Mouse (Mus musculus): ENCODE measurements at regions not wholly inside any gene's neighbourhood (a gene's known extent, or its start where the extent isn't known, plus 50 kb on each side); places are given as distances from the start of the nearest gene placed in this dataset.

GRCm38 (mm10) chr2:170258367-170258766 lies 110.5 kb upstream of the Zfp217 start:
- DNase-seq: peak; percentile 63

DNA sequence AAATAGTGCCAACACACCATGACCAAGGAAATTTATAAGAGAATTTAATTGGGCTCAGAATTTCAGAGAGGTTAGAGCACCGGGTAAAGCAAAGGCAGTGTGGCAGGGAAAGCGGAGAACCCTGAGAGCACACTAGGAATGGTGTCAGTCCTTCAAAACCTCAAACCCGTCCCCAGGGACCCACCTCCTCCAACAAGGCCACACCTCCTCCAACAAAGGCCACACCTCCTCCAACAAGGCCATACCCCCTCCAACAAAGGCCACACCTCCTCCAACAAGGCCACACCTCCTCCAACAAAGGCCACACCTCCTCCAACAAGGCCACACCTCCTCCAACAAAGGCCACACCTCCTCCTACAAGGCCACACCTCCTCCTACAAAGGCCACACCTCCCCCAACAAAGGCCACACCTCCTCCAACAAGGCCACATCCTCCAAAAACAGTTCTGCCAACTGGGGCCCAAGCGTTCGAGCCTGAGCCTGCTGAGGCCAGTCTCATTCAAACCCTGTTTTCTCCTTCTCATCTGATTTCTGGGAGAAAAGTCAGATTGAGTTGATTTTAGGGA lies 109.8 kb upstream of the Zfp217 start:
- DNase-seq: peak; percentile 27

- DNase-seq: no peak
Observed at GRCm38 (mm10) chr2:170255997-170256396, 108.1 kb upstream of the Zfp217 start.

- no peak for DNase-seq
Observed at GRCm38 (mm10) chr2:170255533-170255932, 107.6 kb upstream of the Zfp217 start.

DNA sequence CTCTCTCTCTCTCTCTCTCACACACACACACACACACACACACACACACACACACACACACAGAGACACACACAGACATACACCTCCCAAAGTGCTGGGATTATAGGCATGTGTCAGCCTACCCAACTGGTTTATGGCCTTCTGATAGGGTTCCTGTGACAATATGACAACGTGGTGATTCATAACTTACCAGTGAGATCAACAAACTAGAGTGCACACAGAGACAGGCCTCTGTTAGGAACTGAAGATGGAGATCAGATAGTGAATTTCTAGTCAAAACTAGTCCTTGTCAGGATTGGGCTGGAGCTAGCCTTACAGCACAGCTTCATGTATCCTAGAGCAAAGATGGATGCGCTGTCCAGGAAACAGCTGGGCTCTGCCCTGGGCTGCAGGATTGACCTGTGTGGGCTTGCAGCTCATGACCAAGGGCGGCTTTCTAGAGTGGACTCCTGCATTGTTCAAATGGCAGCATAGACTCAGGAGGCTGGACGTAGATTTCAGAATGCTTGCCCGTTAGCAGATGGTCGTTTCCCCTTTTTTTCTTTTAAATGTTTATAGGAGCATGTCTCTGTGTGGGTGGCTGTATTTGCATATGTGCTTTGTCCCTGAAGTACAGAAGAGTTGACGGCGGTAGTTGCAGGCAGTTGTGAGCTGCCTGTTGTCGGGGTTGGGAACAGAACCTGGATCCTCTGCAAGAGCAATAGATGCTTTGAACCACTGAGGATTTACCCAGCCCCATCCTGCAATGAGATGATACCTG lies 106.0 kb upstream of the Zfp217 start:
- peak; percentile 22 for DNase-seq

DNA sequence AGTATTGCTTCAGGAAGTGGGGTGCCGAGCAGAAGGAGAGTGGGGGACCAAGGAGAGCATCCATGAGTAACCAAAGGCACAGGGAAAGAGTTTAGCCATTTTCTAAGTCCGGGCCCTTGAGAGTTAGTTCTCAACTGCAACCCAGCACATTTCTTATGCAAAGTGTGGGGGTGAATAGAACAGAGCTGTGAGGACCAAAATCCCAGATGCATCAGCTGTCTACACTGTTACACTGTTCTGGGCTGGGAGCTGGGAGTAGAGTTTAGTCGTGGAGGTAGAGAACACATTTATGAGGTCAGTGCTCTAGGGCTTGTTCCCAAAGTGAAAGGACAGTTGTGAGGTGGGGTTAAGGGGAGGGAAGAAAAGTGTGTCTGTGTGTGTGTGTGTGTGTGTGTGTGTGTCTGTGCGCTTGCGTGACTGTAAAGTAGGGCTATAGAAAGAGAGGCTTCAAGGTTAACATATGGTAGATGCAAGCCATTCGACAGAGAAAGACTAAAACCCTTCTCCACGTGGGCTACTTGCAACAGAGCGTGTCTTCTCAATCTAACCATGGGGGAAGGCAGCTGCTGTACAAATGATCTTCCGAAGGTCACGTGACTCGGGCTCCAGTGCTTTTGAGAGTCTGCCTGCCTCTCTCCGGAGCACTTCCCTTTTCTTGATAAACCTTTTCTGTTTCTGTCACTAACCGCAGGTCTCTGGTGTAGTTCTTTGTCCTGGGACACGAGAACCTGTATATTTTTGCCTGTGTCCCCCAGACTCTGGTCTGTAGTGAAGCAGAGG lies 104.5 kb upstream of the Zfp217 start:
- DNase-seq: peak; percentile 47

GRCm38 (mm10) chr2:170250680-170251079 lies 102.8 kb upstream of the Zfp217 start:
- no peak for DNase-seq

DNA sequence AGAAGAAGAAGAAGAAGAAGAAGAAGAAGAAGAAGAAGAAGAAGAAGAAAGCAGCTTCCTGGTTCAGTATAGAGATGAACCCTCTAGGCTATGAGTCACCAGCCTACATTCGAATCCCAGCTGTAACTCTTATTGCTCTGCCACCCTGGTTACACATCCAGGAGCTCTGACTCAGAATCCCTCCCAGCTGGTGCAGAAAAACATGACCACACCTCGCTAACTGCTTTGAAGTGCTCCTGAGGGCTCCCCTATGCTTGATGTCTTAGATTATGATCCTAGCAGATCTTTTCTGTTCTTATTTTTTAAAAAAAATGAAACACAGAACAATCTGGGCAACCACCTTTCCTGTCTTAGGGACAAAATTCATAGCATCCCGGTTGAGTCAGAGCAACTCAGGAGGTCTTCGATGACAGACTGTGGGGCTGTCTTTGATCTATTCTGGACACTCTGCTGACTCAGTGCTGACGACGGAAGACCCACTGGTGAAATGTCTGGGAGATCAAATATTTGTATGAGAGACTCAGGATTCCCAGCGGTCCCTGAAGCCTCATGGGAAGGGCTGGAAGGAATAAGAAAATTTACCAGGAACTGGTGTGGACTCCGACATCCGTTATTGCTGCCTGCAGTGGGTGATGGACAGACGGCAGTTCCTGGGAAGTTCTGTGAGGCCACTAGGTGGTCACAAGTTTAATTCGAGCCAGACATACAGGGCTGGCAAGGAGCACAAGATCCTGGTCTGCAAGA lies 100.0 kb upstream of the Zfp217 start:
- DNase-seq: peak; percentile 58

- no peak for DNase-seq
Observed at GRCm38 (mm10) chr2:170245637-170246341, 97.9 kb upstream of the Zfp217 start.

GRCm38 (mm10) chr2:170244108-170244507 lies 96.2 kb upstream of the Zfp217 start:
- DNase-seq: no peak

DNA sequence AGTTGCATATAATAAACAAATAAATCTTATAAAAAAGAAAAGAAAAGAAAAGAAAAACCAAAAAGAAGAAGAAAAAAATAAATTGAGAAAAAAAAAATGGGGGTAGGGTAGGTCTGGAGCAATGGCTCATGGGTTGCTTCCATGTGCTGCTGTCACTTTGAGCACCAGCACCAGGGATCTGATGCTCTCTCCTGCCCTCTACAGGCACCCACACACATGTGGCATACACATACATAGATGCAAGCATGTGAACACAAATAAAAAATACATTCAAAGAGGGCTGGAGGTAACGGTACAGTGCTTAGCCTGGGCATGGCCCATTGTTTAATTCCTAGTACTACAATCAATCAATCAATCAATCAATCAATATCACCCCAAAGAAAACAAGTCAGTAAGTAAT lies 90.1 kb upstream of the Zfp217 start:
- DNase-seq: peak; percentile 36

DNA sequence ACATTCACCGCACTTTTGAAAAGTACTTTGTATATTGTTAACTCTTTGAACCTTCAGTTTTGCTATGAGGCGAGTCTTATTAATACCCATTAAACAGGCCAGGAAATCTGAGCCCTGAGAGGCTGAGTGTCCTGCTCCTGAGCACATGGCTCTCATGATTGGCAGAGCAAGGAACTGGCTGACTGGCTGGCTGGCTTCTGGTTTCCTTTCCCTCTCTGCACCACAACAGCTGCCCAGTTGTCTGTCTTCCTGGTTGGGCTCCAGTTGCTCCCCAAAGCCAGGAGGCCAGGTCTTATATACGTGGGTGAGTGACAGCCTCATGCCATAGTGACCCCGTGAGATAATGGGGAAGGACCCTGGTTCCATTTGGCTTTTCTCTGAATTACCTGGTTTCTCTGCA lies 85.5 kb upstream of the Zfp217 start:
- DNase-seq: no peak

DNA sequence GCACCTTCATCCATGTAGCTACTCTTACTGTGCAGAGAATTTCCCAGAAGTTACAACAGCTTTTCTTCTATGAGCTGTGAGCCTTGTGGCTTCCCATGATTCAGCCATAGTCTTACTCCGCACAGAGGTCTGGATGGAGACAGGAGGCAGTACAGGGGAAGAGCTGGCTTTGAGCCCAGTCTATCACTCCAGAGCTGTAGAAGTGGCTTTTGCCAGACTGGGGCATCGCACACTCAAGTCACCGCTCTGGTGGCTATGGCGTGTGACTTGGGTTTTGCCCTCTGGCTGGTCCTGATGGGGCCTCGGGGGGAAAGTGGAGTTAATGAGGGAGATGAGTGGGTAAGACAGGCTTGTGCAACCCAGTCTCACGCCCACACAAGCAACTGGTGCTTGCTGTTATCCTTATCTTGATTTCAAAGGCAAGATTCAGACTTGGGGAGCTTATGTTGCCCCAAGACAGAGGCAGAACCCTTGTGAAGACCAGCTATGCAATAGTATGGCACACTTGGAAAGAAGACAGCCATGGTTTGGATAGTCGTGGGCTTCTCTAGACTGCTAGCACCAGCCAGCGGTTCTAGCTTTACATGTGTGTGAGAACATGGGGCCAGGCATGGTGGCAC lies 81.7 kb upstream of the Zfp217 start:
- peak; percentile 37 for DNase-seq

GRCm38 (mm10) chr2:170228318-170228994 lies 80.6 kb upstream of the Zfp217 start:
- peak; percentile 49 for DNase-seq

- no peak for DNase-seq
Observed at GRCm38 (mm10) chr2:170223872-170224271, 76.0 kb upstream of the Zfp217 start.

DNA sequence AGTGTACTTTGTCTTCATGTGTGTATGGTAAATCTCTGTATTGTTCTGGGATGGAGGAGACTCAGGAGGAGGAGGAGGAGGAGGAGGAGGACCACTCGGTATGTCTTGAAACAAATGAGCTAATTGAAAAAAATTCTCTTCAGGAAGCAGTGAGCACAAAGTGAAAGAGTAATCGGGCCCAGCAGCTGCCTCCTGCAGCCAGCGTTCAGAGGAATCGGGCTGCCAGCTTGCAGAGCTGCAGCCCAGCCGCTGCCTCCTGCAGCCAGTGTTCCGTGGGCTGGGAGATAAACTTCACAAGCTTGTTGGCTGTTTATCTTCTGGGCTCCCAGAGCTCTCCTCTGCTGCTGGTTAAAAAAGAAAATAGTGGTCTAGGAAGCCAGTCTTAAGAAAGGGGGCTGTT lies 74.9 kb upstream of the Zfp217 start:
- peak; percentile 30 for DNase-seq

DNA sequence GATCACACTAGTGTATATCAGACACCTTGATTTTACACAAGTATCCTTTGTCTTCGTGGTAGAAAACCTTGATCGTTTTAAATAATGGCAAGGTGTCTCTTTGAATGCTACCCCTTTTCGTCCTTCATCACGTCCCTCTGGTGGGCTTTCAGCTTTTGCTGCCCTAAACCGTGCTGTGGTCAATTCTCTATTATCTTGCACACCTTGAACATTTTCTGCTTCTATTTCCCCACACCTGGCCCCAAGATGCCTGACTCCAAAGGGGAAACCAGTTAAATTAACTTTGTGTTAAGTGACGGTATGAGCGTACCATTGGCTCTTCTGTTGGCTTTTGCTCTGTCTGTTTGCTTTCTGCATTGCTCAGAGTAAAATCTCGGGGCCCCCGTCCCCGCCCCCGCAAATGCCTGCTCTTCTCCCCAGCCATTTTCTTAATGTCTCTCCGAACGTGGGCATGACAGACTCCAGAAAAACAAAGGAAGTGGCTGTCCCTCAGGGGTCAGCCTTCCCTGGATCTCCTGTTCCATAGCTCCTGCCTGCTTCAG lies 74.2 kb upstream of the Zfp217 start:
- DNase-seq: no peak

DNA sequence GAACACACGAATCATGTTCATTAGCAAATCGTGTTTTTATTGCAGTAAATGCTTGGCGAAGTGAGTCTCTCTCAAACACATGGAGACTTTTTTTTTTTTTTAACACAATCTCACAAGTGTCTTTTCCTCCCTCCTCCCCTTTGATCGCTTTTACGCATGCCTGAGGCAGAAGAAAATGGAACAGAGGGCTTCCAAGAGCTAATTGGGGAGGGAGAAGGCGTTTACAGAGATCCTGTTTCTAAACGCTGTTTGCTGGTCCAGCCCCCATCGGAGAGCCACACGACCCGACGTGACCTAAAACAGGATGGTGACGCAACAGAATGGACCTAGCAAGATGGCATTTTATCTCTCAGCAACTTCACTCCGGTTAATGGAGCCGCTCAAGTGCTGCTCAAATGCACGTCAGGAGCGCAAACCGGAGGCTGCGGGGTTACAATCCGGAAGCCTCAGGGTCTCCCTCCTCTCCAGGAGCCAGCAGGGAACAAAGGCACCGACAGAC lies 73.0 kb upstream of the Zfp217 start:
- DNase-seq: peak; percentile 76

- peak; percentile 27 for DNase-seq
Observed at GRCm38 (mm10) chr2:170220443-170220842, 72.5 kb upstream of the Zfp217 start.
